Mouse (Mus musculus) neural tube, embryonic 12.5 days (tissue): ENCODE measurements around the gene Tm4sf4. TPM values are rescaled to one million over a fixed set of nuclear protein-coding genes. Genes with fewer than 3 reads are reported as not detected.

Experiments used
- ATAC-seq: fragments of 200-750 bp; cut with Nextera tagmentation; 2 replicates; pipeline ENCODE4 v1.8.0; 2017; ENCODE audit warnings: low read depth, mild to moderate bottlenecking, moderate TSS enrichment, moderate library complexity; ENCODE audit not compliant: low FRiP score
- H3K27ac ChIP-seq: fragments of 300-500 bp; sonication (generic); 2 replicates; pipeline ENCODE4 v1.5.1; 2016
- H3K27me3 ChIP-seq: fragments of 300-500 bp; sonication (generic); replicated peaks from 2 replicates; pipeline ENCODE4 v1.6.1; 2016; ENCODE audit warnings: mild to moderate bottlenecking
- H3K36me3 ChIP-seq: fragments of 300-500 bp; sonication (generic); 2 replicates; pipeline ENCODE4 v1.6.1; 2016; ENCODE audit warnings: mild to moderate bottlenecking
- H3K4me1 ChIP-seq: fragments of 300-500 bp; sonication (generic); 2 replicates; pipeline ENCODE4 v1.6.1; 2016
- H3K4me2 ChIP-seq: fragments of 300-500 bp; sonication (generic); replicated peaks from 2 replicates; pipeline ENCODE4 v1.6.1; 2016; ENCODE audit warnings: mild to moderate bottlenecking
- H3K4me3 ChIP-seq: fragments of 300-500 bp; sonication (generic); 2 replicates; pipeline ENCODE4 v1.5.1; 2016
- H3K9ac ChIP-seq: fragments of 300-500 bp; sonication (generic); 2 replicates; pipeline ENCODE4 v1.6.1; 2016; ENCODE audit warnings: mild to moderate bottlenecking
- H3K9me3 ChIP-seq: fragments of 300-500 bp; sonication (generic); 2 replicates; pipeline ENCODE4 v1.6.1; 2016; ENCODE audit warnings: mild to moderate bottlenecking
- WGBS: fragments of 180-500 bp; shearing (Covaris S2); methylation state at CpG from one replicate; pipeline ENCODE4 v1.1.7; 2016; 5-methylcytosine and 5-hydroxymethylcytosine counted together
- polyA plus RNA-seq: library from polyadenylated mRNA; unstranded; fragments of >200 nt; fragmentation: Nextera tagmentation; extraction: Ambion mirVana; gene quantifications from 2 replicates; pipeline ENCODE4 v1.2.1, GENCODE M21; 2016

Gene Tm4sf4
- polyA plus RNA-seq, 1 experiment from 2014 or later: not detected

- no peak overlapping the region for H3K4me2 ChIP-seq
- H3K27ac ChIP-seq: no peak overlapping the region
- H3K4me3 ChIP-seq: no peak overlapping the region
- H3K4me1 ChIP-seq: no peaks in the 10 kb centered on the region
- H3K9me3 ChIP-seq: no peaks in the 10 kb centered on the region
- 89% methylated on average over 4 of the region's 4 CpGs for WGBS
- no peak for ATAC-seq
- no peak overlapping the region for H3K9ac ChIP-seq
- H3K36me3 ChIP-seq: no peaks in the 10 kb centered on the region
- H3K27me3 ChIP-seq: no peaks in the 10 kb centered on the region
Measured at GRCm38 (mm10) chr3:57486068-57486467, 61.0 kb downstream of the Tm4sf4 start.

GRCm38 (mm10) chr3:57487455-57488153, 62.5 kb downstream of the Tm4sf4 start:
- no peaks in the 10 kb centered on the region for H3K4me1 ChIP-seq
- no peak overlapping the region for H3K4me2 ChIP-seq
- no peaks in the 10 kb centered on the region for H3K9me3 ChIP-seq
- no peaks in the 10 kb centered on the region for H3K36me3 ChIP-seq
- H3K4me3 ChIP-seq: no peak overlapping the region
- no peak overlapping the region for H3K27ac ChIP-seq
- no peak for ATAC-seq
- H3K9ac ChIP-seq: no peak overlapping the region
- H3K27me3 ChIP-seq: no peaks in the 10 kb centered on the region
- WGBS: 78% methylated on average over 8 of the region's 8 CpGs

Other genes with a start within 250 kb of the Tm4sf4 start
- 11.9 and 16.4 TPM in 2 replicates for gene Tm4sf1, start 123.3 kb upstream of the Tm4sf4 start, polyA plus RNA-seq
- gene Wwtr1, start 150.6 kb downstream of the Tm4sf4 start, polyA plus RNA-seq: 11.0 and 12.9 TPM in 2 replicates
- gene Commd2, start 226.4 kb downstream of the Tm4sf4 start, polyA plus RNA-seq: 88.7 and 96.0 TPM in 2 replicates